Mouse (Mus musculus): ENCODE results near the gene Ube3c.

GRCm38 (mm10) chr5:29606546-29606945 is 37.5 kb downstream of the Ube3c start:
- no peak for TF ChIP-seq GATA2 (IDR thresholded peaks at IDR 0.05; ENCODE audit: borderline replicate concordance, low read depth, low read length)
- no peak for TF ChIP-seq POLR2AphosphoS5 (IDR thresholded peaks at IDR 0.05; ENCODE audit: insufficient replicate concordance, low read depth, low read length)
- no peak for TF ChIP-seq CTCF (IDR thresholded peaks at IDR 0.05; ENCODE audit: low read depth, low read length)
- no peak for TF ChIP-seq TAL1 (conservative IDR thresholded peaks at IDR 0.05; ENCODE audit: low read depth, low read length)
- no peak for TF ChIP-seq GATA1 (IDR thresholded peaks at IDR 0.05; ENCODE audit: borderline replicate concordance, low read length)
